Mouse (Mus musculus) cerebellum, adult 2 months (tissue): ENCODE measurements around the gene Nos1.

Experiments used
- CTCF ChIP-seq: fragments of 200-500 bp; IDR thresholded peaks from 2 replicates; pipeline ENCODE4 v1.5.1; 2011; ENCODE audit warnings: low read depth, mild to moderate bottlenecking, control low read depth, low read length, moderate library complexity, borderline replicate concordance; ENCODE audit not compliant: insufficient read depth
- POLR2A ChIP-seq: fragments of 200-500 bp; IDR thresholded peaks from 2 replicates; pipeline ENCODE4 v1.6.1; 2011; ENCODE audit warnings: low read length, control low read depth, borderline replicate concordance; ENCODE audit not compliant: insufficient read depth

- TF ChIP-seq POLR2A, result no peak
- no peak; the same call in 1 of the 2 replicates for TF ChIP-seq CTCF
These were observed 147.7 kb downstream of the Nos1 start for GRCm38 (mm10) chr5:117928553-117928952.
